Mouse (Mus musculus) A20 (cell line): ENCODE measurements around the gene Olfr472.
"Not testable (repeated sequence)": the region's sequence is repeated elsewhere in the genome, so short reads cannot be mapped to it uniquely, and the experiment has no call there.

Experiments used
- DNase-seq: peaks from one replicate; pipeline ENCODE4 v3.0.0-alpha.2; 2011; ENCODE audit warnings: low read depth, low spot score

Olfr472 gene

DNA sequence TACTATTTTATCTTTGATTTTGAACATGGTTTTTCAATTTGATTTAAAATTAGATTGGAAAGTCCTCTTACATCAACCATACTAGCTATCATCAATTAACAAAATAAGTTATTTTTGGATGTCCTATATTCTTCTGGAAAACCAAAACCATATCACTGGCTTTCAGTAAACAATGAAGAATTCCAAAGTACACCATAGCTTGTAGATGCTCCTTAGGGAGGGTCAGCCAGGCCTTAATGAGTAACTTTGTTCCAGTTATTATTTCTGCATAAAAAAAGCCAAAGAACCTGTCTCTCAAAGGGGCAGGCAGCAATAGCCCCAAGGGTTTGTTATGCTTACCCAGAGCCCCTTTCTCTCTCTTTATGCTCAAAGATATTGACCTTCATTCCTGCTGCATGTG, at the start of gene Olfr472:
TSS of gene Olfr472 (plus strand) at position 301 of the 400 bp plus-strand sequence.
- DNase-seq, result no peak

DNA sequence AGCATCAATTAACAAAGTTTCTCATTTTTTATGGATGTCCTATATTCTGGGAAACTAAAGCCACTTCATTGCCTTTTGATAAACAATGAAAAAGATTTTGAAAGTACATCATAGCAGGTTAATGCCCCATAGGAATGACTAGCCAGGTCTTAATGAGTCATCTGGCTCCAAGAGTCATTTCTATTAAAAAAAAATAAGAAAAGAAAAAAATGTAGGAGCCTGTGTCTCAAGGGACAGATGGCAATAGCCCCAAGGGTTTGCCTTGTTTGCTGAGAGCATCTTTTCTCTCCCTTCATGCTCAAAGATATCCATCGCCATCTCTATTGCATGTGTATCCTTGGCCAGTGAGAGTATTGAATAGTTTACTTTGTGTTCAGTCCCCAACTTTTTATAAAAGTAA, 32.4 kb downstream of the Olfr472 start, which contains the start of gene Olfr473:
TSS of gene Olfr473 (plus strand) at position 301 of the 400 bp plus-strand sequence.
- DNase-seq, result no peak

DNA sequence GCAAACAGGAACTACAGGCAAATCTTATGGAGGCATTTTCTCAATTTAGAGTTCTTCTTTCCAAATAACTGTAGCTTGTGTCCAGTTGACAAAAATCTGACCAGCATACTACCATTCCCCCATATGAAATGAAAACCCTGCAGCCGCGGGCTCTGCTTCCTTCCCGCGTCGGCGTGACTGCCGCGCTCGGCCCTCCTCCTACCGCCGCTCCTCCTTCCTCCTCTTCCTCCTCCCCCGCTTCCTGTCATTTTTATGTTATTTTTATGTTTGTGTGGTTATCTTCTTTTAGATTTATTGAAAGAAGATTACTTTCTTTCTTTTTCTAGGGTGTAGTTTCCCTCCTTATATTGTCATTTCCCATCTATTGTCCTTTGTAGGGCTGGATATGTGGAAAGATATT, 54.8 kb downstream of the Olfr472 start:
- DNase-seq, result not testable (repeated sequence)

DNA sequence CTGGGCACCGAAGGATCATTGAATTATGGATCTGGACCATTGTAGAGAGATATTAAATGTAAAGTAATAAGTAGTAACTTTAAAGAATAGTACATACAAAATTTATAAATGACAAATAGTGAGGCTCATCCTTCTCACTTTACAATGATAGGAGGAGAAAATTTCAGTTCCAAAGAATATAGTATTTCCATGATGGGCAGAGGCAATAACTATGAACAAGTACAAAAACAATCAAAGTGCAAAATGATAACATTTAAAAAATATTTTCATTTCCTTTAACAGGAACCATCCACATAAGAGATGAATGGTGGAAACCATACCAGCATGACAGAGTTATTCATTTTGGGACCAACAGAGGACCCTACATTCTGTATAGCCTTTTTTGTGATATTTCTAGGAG, 56.6 kb downstream of the Olfr472 start, which contains the start of gene Olfr474:
TSS of gene Olfr474 (plus strand) at position 301 of the 400 bp plus-strand sequence.
- no peak for DNase-seq
